Mouse (Mus musculus): ENCODE results near the gene Fam107a. TPM values are rescaled to one million over a fixed set of nuclear protein-coding genes. Genes with fewer than 3 reads are reported as not detected.

Fam107a gene
- 0.14 and 0.15 TPM in 2 replicates for polyA plus RNA-seq (2014; fragmentation: Nextera tagmentation; extraction: Ambion mirVana)

GRCm38 (mm10) chr14:8317194-8318097 is at the start of gene Fam107a:
Gene Fam107a, minus strand, starts transcription at chr14:8318023.
- peaks cover 26% of the 10 kb centered on the region for H3K27me3 ChIP-seq (replicated peaks; ENCODE audit: control insufficient read depth, insufficient read depth, low read length)
- H3K9me3 ChIP-seq (replicated peaks; ENCODE audit: control insufficient read depth, low read length) = no peaks in the 10 kb centered on the region
- no peaks in the 10 kb centered on the region for H3K36me3 ChIP-seq (ENCODE audit: control insufficient read depth, insufficient read depth, low read length)
- no peak within 1 kb of the TSS for H3K27ac ChIP-seq (ENCODE audit: low read depth, low read length)
- H3K4me1 ChIP-seq (ENCODE audit: control insufficient read depth, insufficient read depth, low read length) = peaks cover 11% of the 10 kb centered on the region
- H3K4me3 ChIP-seq (ENCODE audit: low read depth, low read length) = peak within 1 kb of the TSS; percentile 16
- ATAC-seq (peak; percentile 61), DNase-seq (ENCODE audit: low spot score) (no peak)
- WGBS = 10% methylated on average over 41 of the region's 41 CpGs
- no peak within 1 kb of the TSS for H3K9ac ChIP-seq (ENCODE audit: low read length)
- peak within 1 kb of the TSS; percentile 48 for H3K4me2 ChIP-seq (ENCODE audit: low read length)

- no peak overlapping the region for H3K27ac ChIP-seq (ENCODE audit: low read depth, low read length)
- H3K27me3 ChIP-seq (replicated peaks; ENCODE audit: control insufficient read depth, insufficient read depth, low read length) = no peaks in the 10 kb centered on the region
- no peak for DNase-seq (ENCODE audit: low spot score)
- H3K4me3 ChIP-seq (ENCODE audit: low read depth, low read length) = no peak overlapping the region
- WGBS = 4% methylated on average over 1 of the region's 1 CpGs
- H3K4me2 ChIP-seq (ENCODE audit: low read length) = no peak overlapping the region
- H3K9ac ChIP-seq (ENCODE audit: low read length) = no peak overlapping the region
- peaks cover 2% of the 10 kb centered on the region; the same call in 1 of the 2 replicates for H3K4me1 ChIP-seq (ENCODE audit: control insufficient read depth, insufficient read depth, low read length)
- no peak for ATAC-seq
- H3K36me3 ChIP-seq (ENCODE audit: control insufficient read depth, insufficient read depth, low read length) = no peaks in the 10 kb centered on the region
- no peaks in the 10 kb centered on the region for H3K9me3 ChIP-seq (replicated peaks; ENCODE audit: control insufficient read depth, low read length)
Measured at GRCm38 (mm10) chr14:8367121-8367520, 49.3 kb upstream of the Fam107a start.

GRCm38 (mm10) chr14:8365833-8366232 is 48.0 kb upstream of the Fam107a start:
- 75% methylated on average over 6 of the region's 6 CpGs for WGBS
- H3K9ac ChIP-seq (ENCODE audit: low read length) = no peak overlapping the region
- H3K36me3 ChIP-seq (ENCODE audit: control insufficient read depth, insufficient read depth, low read length) = no peaks in the 10 kb centered on the region
- H3K27me3 ChIP-seq (replicated peaks; ENCODE audit: control insufficient read depth, insufficient read depth, low read length) = no peaks in the 10 kb centered on the region
- H3K4me2 ChIP-seq (ENCODE audit: low read length) = no peak overlapping the region
- H3K4me1 ChIP-seq (ENCODE audit: control insufficient read depth, insufficient read depth, low read length) = peaks cover 2% of the 10 kb centered on the region; the same call in 1 of the 2 replicates
- no peak for DNase-seq (ENCODE audit: low spot score)
- ATAC-seq = no peak
- H3K9me3 ChIP-seq (replicated peaks; ENCODE audit: control insufficient read depth, low read length) = no peaks in the 10 kb centered on the region
- no peak overlapping the region for H3K27ac ChIP-seq (ENCODE audit: low read depth, low read length)
- no peak overlapping the region for H3K4me3 ChIP-seq (ENCODE audit: low read depth, low read length)

GRCm38 (mm10) chr14:8356836-8357235 is 39.0 kb upstream of the Fam107a start:
- H3K4me1 ChIP-seq (ENCODE audit: control insufficient read depth, insufficient read depth, low read length) = no peaks in the 10 kb centered on the region
- no peaks in the 10 kb centered on the region for H3K9me3 ChIP-seq (replicated peaks; ENCODE audit: control insufficient read depth, low read length)

GRCm38 (mm10) chr14:8355999-8356501 is 38.2 kb upstream of the Fam107a start:
- 45% methylated on average over 6 of the region's 6 CpGs for WGBS
- peak; percentile 89 for ATAC-seq
- H3K9ac ChIP-seq (ENCODE audit: low read length) = no peak overlapping the region

More at GRCm38 (mm10) chr14:8356836-8357235, 39.0 kb upstream of the Fam107a start:
- WGBS = 90% methylated on average over 9 of the region's 9 CpGs
- Histone ChIP-seq H3K4me3 (ENCODE audit: low read depth, low read length) (no peak overlapping the region), H3K36me3 (ENCODE audit: control insufficient read depth, insufficient read depth, low read length) (no peaks in the 10 kb centered on the region), H3K9ac (ENCODE audit: low read length) (no peak overlapping the region), H3K4me2 (ENCODE audit: low read length) (no peak overlapping the region), H3K27ac (ENCODE audit: low read depth, low read length) (no peak overlapping the region), H3K27me3 (replicated peaks; ENCODE audit: control insufficient read depth, insufficient read depth, low read length) (no peaks in the 10 kb centered on the region)
- ATAC-seq (no peak), DNase-seq (ENCODE audit: low spot score) (no peak)

GRCm38 (mm10) chr14:8348927-8349326 is 31.1 kb upstream of the Fam107a start:
- DNase-seq (ENCODE audit: low spot score) (no peak), ATAC-seq (no peak)
- no peaks in the 10 kb centered on the region for H3K36me3 ChIP-seq (ENCODE audit: control insufficient read depth, insufficient read depth, low read length)
- WGBS = 79% methylated on average over 9 of the region's 9 CpGs
- H3K9me3 ChIP-seq (replicated peaks; ENCODE audit: control insufficient read depth, low read length) = no peaks in the 10 kb centered on the region
- no peak overlapping the region for H3K27ac ChIP-seq (ENCODE audit: low read depth, low read length)
- no peak overlapping the region for H3K4me2 ChIP-seq (ENCODE audit: low read length)
- no peak overlapping the region for H3K9ac ChIP-seq (ENCODE audit: low read length)
- no peaks in the 10 kb centered on the region for H3K27me3 ChIP-seq (replicated peaks; ENCODE audit: control insufficient read depth, insufficient read depth, low read length)
- no peaks in the 10 kb centered on the region for H3K4me1 ChIP-seq (ENCODE audit: control insufficient read depth, insufficient read depth, low read length)
- H3K4me3 ChIP-seq (ENCODE audit: low read depth, low read length) = no peak overlapping the region

More at GRCm38 (mm10) chr14:8355999-8356501, 38.2 kb upstream of the Fam107a start:
- DNase-seq (ENCODE audit: low spot score) = peak; percentile 92
- Histone ChIP-seq H3K27ac (ENCODE audit: low read depth, low read length) (no peak overlapping the region), H3K27me3 (replicated peaks; ENCODE audit: control insufficient read depth, insufficient read depth, low read length) (no peaks in the 10 kb centered on the region), H3K4me2 (ENCODE audit: low read length) (no peak overlapping the region), H3K36me3 (ENCODE audit: control insufficient read depth, insufficient read depth, low read length) (no peaks in the 10 kb centered on the region), H3K4me3 (ENCODE audit: low read depth, low read length) (no peak overlapping the region), H3K9me3 (replicated peaks; ENCODE audit: control insufficient read depth, low read length) (no peaks in the 10 kb centered on the region), H3K4me1 (ENCODE audit: control insufficient read depth, insufficient read depth, low read length) (no peaks in the 10 kb centered on the region)

GRCm38 (mm10) chr14:8346255-8346997 is 28.6 kb upstream of the Fam107a start:
- Histone ChIP-seq H3K4me2 (ENCODE audit: low read length) (no peak overlapping the region), H3K4me3 (ENCODE audit: low read depth, low read length) (no peak overlapping the region), H3K4me1 (ENCODE audit: control insufficient read depth, insufficient read depth, low read length) (no peaks in the 10 kb centered on the region), H3K36me3 (ENCODE audit: control insufficient read depth, insufficient read depth, low read length) (no peaks in the 10 kb centered on the region), H3K9me3 (replicated peaks; ENCODE audit: control insufficient read depth, low read length) (no peaks in the 10 kb centered on the region), H3K27ac (ENCODE audit: low read depth, low read length) (no peak overlapping the region), H3K27me3 (replicated peaks; ENCODE audit: control insufficient read depth, insufficient read depth, low read length) (no peaks in the 10 kb centered on the region), H3K9ac (ENCODE audit: low read length) (no peak overlapping the region)
- ATAC-seq (peak; percentile 69), DNase-seq (ENCODE audit: low spot score) (peak; percentile 88)
- 21% methylated on average over 7 of the region's 7 CpGs for WGBS

GRCm38 (mm10) chr14:8345566-8345965 is 27.7 kb upstream of the Fam107a start:
- Histone ChIP-seq H3K9ac (ENCODE audit: low read length) (no peak overlapping the region), H3K36me3 (ENCODE audit: control insufficient read depth, insufficient read depth, low read length) (no peaks in the 10 kb centered on the region), H3K9me3 (replicated peaks; ENCODE audit: control insufficient read depth, low read length) (no peaks in the 10 kb centered on the region), H3K27ac (ENCODE audit: low read depth, low read length) (no peak overlapping the region), H3K4me3 (ENCODE audit: low read depth, low read length) (no peak overlapping the region), H3K4me1 (ENCODE audit: control insufficient read depth, insufficient read depth, low read length) (no peaks in the 10 kb centered on the region), H3K4me2 (ENCODE audit: low read length) (no peak overlapping the region), H3K27me3 (replicated peaks; ENCODE audit: control insufficient read depth, insufficient read depth, low read length) (no peaks in the 10 kb centered on the region)
- 62% methylated on average over 4 of the region's 4 CpGs for WGBS
- no peak for DNase-seq (ENCODE audit: low spot score)
- no peak for ATAC-seq

All from forebrain, embryonic 14.5 days (tissue).